Mouse (Mus musculus) olfactory bulb, adult 2 months (tissue): ENCODE results near the gene Rab37. TPM values are rescaled to one million over a fixed set of nuclear protein-coding genes. Genes with fewer than 3 reads are reported as not detected.

Experiments used
- H3K27ac ChIP-seq: fragments of 200-500 bp; 2 replicates; pipeline ENCODE4 v1.5.1; 2012; ENCODE audit warnings: low read depth, low read length; ENCODE audit not compliant: insufficient read depth
- H3K4me1 ChIP-seq: fragments of 200-500 bp; 2 replicates; pipeline ENCODE4 v1.6.1; 2012; ENCODE audit warnings: low read length; ENCODE audit not compliant: control insufficient read depth, insufficient read depth
- H3K4me3 ChIP-seq: fragments of 200-500 bp; 2 replicates; pipeline ENCODE4 v1.5.1; 2012; ENCODE audit warnings: mild to moderate bottlenecking, low read depth, low read length, moderate library complexity; ENCODE audit not compliant: insufficient read depth
- CTCF ChIP-seq: fragments of 200-500 bp; IDR thresholded peaks from 2 replicates; pipeline ENCODE4 v1.5.1; 2012; ENCODE audit warnings: low read depth, mild to moderate bottlenecking, low read length, moderate library complexity; ENCODE audit not compliant: insufficient read depth
- POLR2A ChIP-seq: fragments of 200-500 bp; IDR thresholded peaks from 2 replicates; pipeline ENCODE4 v1.6.1; 2012; ENCODE audit warnings: mild to moderate bottlenecking, low read depth, low read length, moderate library complexity; ENCODE audit not compliant: insufficient read depth
- WGBS: fragments of 180-500 bp; shearing (Covaris S2); methylation state at CpG from one replicate; pipeline ENCODE4 v1.1.7; 2018; 5-methylcytosine and 5-hydroxymethylcytosine counted together
- polyA plus RNA-seq: library from polyadenylated mRNA; stranded (reverse); fragments of >200 nt; gene quantifications from 2 replicates; pipeline ENCODE4 v1.2.4, GENCODE M21; 2012; ENCODE audit warnings: low replicate concordance; ENCODE audit not compliant: missing spikeins, insufficient read depth, insufficient read length

The Rab37 gene
- polyA plus RNA-seq, 1 experiment: not detected

- Histone ChIP-seq H3K4me3 (no peak overlapping the region), H3K4me1 (peaks cover 3% of the 10 kb centered on the region; the same call in 1 of the 2 replicates), H3K27ac (no peak overlapping the region)
- WGBS: 87% methylated on average over 5 of the region's 5 CpGs
- no peak for TF ChIP-seq CTCF
- no peak for TF ChIP-seq POLR2A
Measured at GRCm38 (mm10) chr11:115195933-115196332, 104.7 kb downstream of the Rab37 start.

- 85% methylated on average over 8 of the region's 8 CpGs for WGBS
- no peak overlapping the region for H3K27ac ChIP-seq
- TF ChIP-seq CTCF (no peak), POLR2A (no peak)
- no peaks in the 10 kb centered on the region for H3K4me1 ChIP-seq
- no peak overlapping the region for H3K4me3 ChIP-seq
Measured at GRCm38 (mm10) chr11:115197558-115197957, 106.3 kb downstream of the Rab37 start.

- no peak for TF ChIP-seq CTCF
- TF ChIP-seq POLR2A: no peak
- H3K27ac ChIP-seq: no peak overlapping the region
- WGBS: 69% methylated on average over 12 of the region's 12 CpGs
- H3K4me1 ChIP-seq: no peaks in the 10 kb centered on the region
- H3K4me3 ChIP-seq: no peak overlapping the region
Measured at GRCm38 (mm10) chr11:115198932-115199384, 107.7 kb downstream of the Rab37 start.

DNA sequence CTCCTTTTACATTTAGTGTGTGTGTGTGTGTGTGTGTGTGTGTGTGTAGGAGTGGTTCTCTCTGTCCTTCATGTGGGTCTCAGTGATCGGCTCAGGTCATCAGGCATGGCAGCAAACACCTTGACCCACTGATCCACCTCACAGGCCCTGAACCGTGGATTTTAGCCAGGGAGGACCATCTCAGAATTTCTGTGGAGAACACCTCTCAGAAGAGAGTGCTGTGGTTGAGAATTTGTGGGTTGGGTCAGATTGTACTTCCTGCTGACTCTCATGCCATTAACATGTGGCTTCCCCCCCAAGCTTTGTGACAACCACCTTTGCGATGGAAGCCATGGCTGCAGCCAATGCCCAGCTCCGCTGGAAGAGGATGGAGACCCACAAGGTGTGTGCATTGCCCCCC, 109.3 kb downstream of the Rab37 start:
- 97% methylated on average over 4 of the region's 4 CpGs for WGBS

DNA sequence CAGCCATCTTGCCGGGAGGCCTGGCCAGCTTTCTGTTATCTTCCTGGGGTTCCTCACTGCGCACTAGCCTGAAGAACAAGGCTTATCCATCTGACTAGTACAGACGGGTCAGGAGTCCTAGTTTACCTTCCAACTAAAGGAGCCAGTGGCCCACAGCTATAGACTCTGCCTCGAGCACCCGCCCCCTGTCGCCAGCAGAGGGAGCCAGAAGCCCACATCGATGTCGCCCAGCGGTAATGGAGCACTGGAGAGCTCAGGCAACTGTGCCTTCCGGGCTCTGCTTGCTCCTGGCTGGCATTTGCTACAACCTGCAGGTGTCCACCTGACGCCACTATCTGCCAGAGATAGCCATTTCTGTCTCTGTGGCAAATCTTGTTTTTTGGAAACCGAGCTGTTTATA, 111.1 kb downstream of the Rab37 start:
- 15% methylated on average over 12 of the region's 12 CpGs for WGBS
- no peak overlapping the region for H3K4me3 ChIP-seq
- no peak for TF ChIP-seq POLR2A
- TF ChIP-seq CTCF: peak; percentile 88
- no peak overlapping the region for H3K27ac ChIP-seq
- peaks cover 14% of the 10 kb centered on the region for H3K4me1 ChIP-seq

More for the DNA sequence above, 109.3 kb downstream of the Rab37 start:
- H3K4me1 ChIP-seq: peaks cover 2% of the 10 kb centered on the region
- H3K27ac ChIP-seq: no peak overlapping the region
- H3K4me3 ChIP-seq: no peak overlapping the region
- no peak for TF ChIP-seq CTCF
- TF ChIP-seq POLR2A: no peak

- H3K27ac ChIP-seq: no peak overlapping the region
- no peak overlapping the region for H3K4me3 ChIP-seq
- 95% methylated on average over 9 of the region's 9 CpGs for WGBS
- TF ChIP-seq POLR2A: no peak
- TF ChIP-seq CTCF: no peak
- peaks cover 14% of the 10 kb centered on the region for H3K4me1 ChIP-seq
Measured at GRCm38 (mm10) chr11:115202756-115203155, 111.5 kb downstream of the Rab37 start.

- no peak overlapping the region for H3K4me3 ChIP-seq
- peaks cover 45% of the 10 kb centered on the region for H3K4me1 ChIP-seq
- H3K27ac ChIP-seq: no peak overlapping the region
- TF ChIP-seq CTCF (no peak), POLR2A (no peak)
- 79% methylated on average over 12 of the region's 12 CpGs for WGBS
Measured at GRCm38 (mm10) chr11:115208126-115208525, 116.9 kb downstream of the Rab37 start.

DNA sequence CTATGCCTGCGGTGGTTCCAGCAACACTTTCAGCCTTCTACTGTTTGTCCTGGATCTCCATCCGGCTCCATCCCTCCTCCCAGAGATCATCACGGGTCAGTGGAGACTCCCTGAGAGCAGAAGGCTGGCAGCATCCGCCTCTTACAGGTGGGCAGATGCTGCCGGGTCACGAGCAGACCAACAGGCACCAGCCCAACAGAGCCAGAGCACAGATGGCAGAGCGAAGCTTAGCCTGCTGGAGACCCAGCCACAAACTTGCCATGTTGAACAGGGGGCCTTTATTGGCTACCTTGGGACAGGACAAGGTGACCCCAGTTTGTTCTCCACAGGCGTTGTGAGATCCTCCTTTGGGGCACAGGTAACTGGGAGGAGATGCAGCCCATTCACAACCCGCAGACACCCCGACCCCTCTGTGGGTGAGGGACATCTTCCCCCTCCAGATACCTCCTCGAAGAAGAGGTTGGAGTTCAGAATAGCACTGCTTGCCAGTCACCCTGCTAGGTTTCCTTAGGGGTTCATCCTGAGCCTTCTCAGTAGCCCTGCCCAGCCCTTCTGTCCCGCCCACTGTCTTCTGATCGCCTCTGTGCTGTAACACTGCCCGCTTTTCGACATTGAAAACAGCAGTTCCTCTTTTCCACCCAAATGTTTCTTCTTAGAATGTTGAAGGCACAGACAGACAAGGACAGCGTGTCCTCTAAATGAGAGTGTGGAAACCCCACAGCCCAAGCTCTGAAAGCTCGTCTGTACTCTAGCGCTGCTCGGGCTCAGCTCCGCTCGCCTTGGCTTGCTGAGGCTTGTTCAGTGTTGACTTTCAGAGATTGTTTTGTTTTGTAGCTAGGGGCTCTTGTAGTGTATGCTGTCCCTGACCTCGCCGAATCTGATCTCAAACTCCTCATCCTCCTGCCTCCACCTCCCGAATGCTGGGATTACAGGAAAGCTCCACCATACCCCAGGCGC, 117.8 kb downstream of the Rab37 start:
- H3K4me3 ChIP-seq: no peak overlapping the region
- WGBS: 81% methylated on average over 25 of the region's 25 CpGs
- peaks cover 45% of the 10 kb centered on the region for H3K4me1 ChIP-seq
- TF ChIP-seq CTCF (no peak), POLR2A (no peak)
- H3K27ac ChIP-seq: peak overlapping the region; percentile 11; the same call in 1 of the 2 replicates

DNA sequence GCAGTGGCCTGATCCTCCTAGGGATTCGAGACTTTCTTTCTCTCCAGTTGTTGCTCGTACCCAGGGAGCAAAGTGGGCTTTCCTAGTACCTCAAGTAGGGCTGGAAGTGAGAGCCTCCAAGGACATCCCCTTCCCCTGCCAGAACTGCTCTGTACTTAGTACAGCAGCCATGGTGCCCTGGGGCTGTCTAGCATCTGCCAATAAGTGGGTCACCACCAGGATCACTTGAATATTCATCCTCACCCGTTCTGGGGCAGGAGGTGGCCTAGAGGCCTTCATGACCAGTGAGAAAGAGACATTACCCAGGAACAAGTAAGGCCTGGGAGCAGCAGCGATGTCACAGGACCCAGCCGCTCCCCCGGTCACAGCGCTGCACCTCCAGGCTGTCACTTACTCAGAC, 118.7 kb downstream of the Rab37 start:
- Histone ChIP-seq H3K4me3 (no peak overlapping the region), H3K4me1 (peaks cover 45% of the 10 kb centered on the region), H3K27ac (0 out of 2 replicates have a peak overlapping the region, but pooled peaks have one; percentile 3)
- no peak for TF ChIP-seq CTCF
- TF ChIP-seq POLR2A: no peak
- WGBS: 78% methylated on average over 7 of the region's 7 CpGs

Other genes starting within 250 kb of the Rab37 start
- not detected in 2 replicates for gene Gprc5c, start 240.3 kb upstream of the Rab37 start, polyA plus RNA-seq
- gene Cd300a, start 201.4 kb upstream of the Rab37 start, polyA plus RNA-seq: not detected in 2 replicates
- not detected in 2 replicates for gene Cd300lb, start 157.0 kb upstream of the Rab37 start, polyA plus RNA-seq
- gene Cd300c, start 122.3 kb upstream of the Rab37 start, polyA plus RNA-seq: not detected in 2 replicates
- not detected in 2 replicates for gene Cd300ld, start 101.5 kb upstream of the Rab37 start, polyA plus RNA-seq
- not detected in 2 replicates for gene Cd300c2, start 89.6 kb upstream of the Rab37 start, polyA plus RNA-seq
- gene Cd300ld2, start 75.2 kb upstream of the Rab37 start, polyA plus RNA-seq: not detected in 2 replicates
- gene Cd300ld4, start 64.4 kb upstream of the Rab37 start, polyA plus RNA-seq: not detected in 2 replicates
- not detected in 2 replicates for gene Cd300ld5, start 53.7 kb upstream of the Rab37 start, polyA plus RNA-seq
- not detected in 2 replicates for gene Cd300ld3, start 43.0 kb upstream of the Rab37 start, polyA plus RNA-seq
- gene Cd300e, start 29.3 kb upstream of the Rab37 start, polyA plus RNA-seq: not detected in 2 replicates
- not detected in 2 replicates for gene Cd300lf, start 42.6 kb downstream of the Rab37 start, polyA plus RNA-seq
- 241 TPM in 1 of 2 replicates, not detected in the other for gene Slc9a3r1, start 71.9 kb downstream of the Rab37 start, polyA plus RNA-seq
- not detected in 2 replicates for gene Tmem104, start 96.1 kb downstream of the Rab37 start, polyA plus RNA-seq
- not detected in 2 replicates for gene Nat9, start 96.4 kb downstream of the Rab37 start, polyA plus RNA-seq
- gene Grin2c, start 175.8 kb downstream of the Rab37 start, polyA plus RNA-seq: not detected in 2 replicates
- not detected in 2 replicates for gene Fdxr, start 185.6 kb downstream of the Rab37 start, polyA plus RNA-seq
- gene Fads6, start 206.2 kb downstream of the Rab37 start, polyA plus RNA-seq: not detected in 2 replicates
- not detected in 2 replicates for gene Otop2, start 215.7 kb downstream of the Rab37 start, polyA plus RNA-seq
- not detected in 2 replicates for gene Ush1g, start 230.6 kb downstream of the Rab37 start, polyA plus RNA-seq
- gene Otop3, start 243.3 kb downstream of the Rab37 start, polyA plus RNA-seq: not detected in 2 replicates